Mouse (Mus musculus): Measurements from ENCODE around the gene Fmnl2. TPM values are rescaled to one million over a fixed set of nuclear protein-coding genes. Genes with fewer than 3 reads are reported as not detected.
A peak's percentile ranks its signal among the peaks of the same experiment; 100 is the strongest.

Fmnl2 gene
- polyA plus RNA-seq, 1 experiment from 2014 or later = 0.89 TPM

GRCm38 (mm10) chr2:52927381-52927780 lies 69.7 kb downstream of the Fmnl2 start:
- Histone ChIP-seq H3K4me2 (ENCODE audit: low read depth, low read length) (no peak overlapping the region), H3K27ac (ENCODE audit: low read depth) (0 out of 2 replicates have a peak overlapping the region, but pooled peaks have one; percentile 20), H3K36me3 (replicated peaks; ENCODE audit: insufficient read depth, low read length) (no peaks in the 10 kb centered on the region), H3K4me1 (ENCODE audit: insufficient read depth) (peaks cover 23% of the 10 kb centered on the region), H3K9ac (replicated peaks) (no peak overlapping the region), H3K9me3 (ENCODE audit: low read length) (no peaks in the 10 kb centered on the region), H3K27me3 (ENCODE audit: insufficient read depth, low read length) (no peaks in the 10 kb centered on the region), H3K4me3 (ENCODE audit: low read depth, low read length) (no peak overlapping the region)
- no peak for ATAC-seq
- no peak for DNase-seq
- no peak for TF ChIP-seq CTCF (IDR thresholded peaks at IDR 0.05; ENCODE audit: low read depth)
- TF ChIP-seq EP300 (IDR thresholded peaks at IDR 0.05; ENCODE audit: low read depth) = no peak
- WGBS (ENCODE audit: insufficient replicate concordance) = 37% methylated on average over 3 of the region's 3 CpGs

DNA sequence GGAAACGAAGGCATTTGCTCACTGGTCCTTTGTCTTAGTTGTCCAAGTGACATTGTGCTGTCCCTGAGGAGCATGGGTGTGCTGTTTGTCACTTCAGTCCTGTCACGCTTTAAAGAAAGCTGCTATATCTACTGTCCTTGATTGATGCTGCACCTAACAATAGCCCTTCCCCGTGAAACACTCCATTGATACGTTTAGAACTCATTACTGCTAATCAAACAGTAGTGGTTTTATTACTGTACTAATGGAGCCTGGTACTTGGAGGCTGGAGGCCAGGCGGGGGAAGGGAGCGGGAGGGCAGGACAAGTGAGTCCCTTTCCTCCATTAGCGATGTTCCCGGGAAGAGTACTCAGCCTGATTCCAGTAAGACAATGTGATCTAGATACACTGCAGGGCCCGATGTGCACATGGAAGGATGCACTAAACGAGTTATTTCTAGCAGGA lies 70.2 kb downstream of the Fmnl2 start:
- TF ChIP-seq CTCF (IDR thresholded peaks at IDR 0.05; ENCODE audit: low read depth) (no peak), EP300 (IDR thresholded peaks at IDR 0.05; ENCODE audit: low read depth) (no peak)
- Histone ChIP-seq H3K27ac (ENCODE audit: low read depth) (no peak overlapping the region), H3K9ac (replicated peaks) (no peak overlapping the region), H3K9me3 (ENCODE audit: low read length) (no peaks in the 10 kb centered on the region), H3K36me3 (replicated peaks; ENCODE audit: insufficient read depth, low read length) (no peaks in the 10 kb centered on the region), H3K27me3 (ENCODE audit: insufficient read depth, low read length) (no peaks in the 10 kb centered on the region), H3K4me1 (ENCODE audit: insufficient read depth) (peaks cover 23% of the 10 kb centered on the region), H3K4me2 (ENCODE audit: low read depth, low read length) (no peak overlapping the region), H3K4me3 (ENCODE audit: low read depth, low read length) (no peak overlapping the region)
- 59% methylated on average over 10 of the region's 10 CpGs for WGBS (ENCODE audit: insufficient replicate concordance)
- DNase-seq = no peak
- ATAC-seq = no peak

DNA sequence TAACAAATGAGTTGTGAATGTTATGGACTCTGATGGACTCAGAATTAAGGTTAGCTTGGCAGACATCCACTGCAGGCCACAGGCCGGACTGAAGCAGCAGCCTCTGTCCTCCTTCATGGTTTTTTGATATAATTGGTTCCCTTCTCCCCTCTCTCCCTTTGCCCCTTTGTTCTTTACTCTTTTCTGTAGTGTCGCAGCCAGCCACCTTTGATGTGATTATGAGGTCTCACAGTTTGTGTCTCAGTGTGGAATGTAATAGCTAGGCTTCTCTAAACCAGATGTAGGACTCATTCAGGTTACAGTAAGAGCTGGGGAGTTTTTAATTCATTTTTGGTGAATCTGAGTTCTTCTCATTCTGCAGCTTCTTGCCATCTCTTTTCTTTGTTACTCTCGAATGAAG lies 70.7 kb downstream of the Fmnl2 start:
- TF ChIP-seq CTCF (IDR thresholded peaks at IDR 0.05; ENCODE audit: low read depth) (no peak), EP300 (IDR thresholded peaks at IDR 0.05; ENCODE audit: low read depth) (no peak)
- no peaks in the 10 kb centered on the region for H3K27me3 ChIP-seq (ENCODE audit: insufficient read depth, low read length)
- peaks cover 23% of the 10 kb centered on the region for H3K4me1 ChIP-seq (ENCODE audit: insufficient read depth)
- WGBS (ENCODE audit: insufficient replicate concordance) = 69% methylated on average over 3 of the region's 3 CpGs
- H3K4me3 ChIP-seq (ENCODE audit: low read depth, low read length) = no peak overlapping the region
- no peak overlapping the region for H3K4me2 ChIP-seq (ENCODE audit: low read depth, low read length)
- ATAC-seq = no peak
- H3K9ac ChIP-seq (replicated peaks) = no peak overlapping the region
- DNase-seq = no peak
- H3K27ac ChIP-seq (ENCODE audit: low read depth) = no peak overlapping the region
- H3K36me3 ChIP-seq (replicated peaks; ENCODE audit: insufficient read depth, low read length) = no peaks in the 10 kb centered on the region
- no peaks in the 10 kb centered on the region for H3K9me3 ChIP-seq (ENCODE audit: low read length)

GRCm38 (mm10) chr2:52930106-52930868 lies 72.6 kb downstream of the Fmnl2 start:
- Histone ChIP-seq H3K4me2 (ENCODE audit: low read depth, low read length) (no peak overlapping the region), H3K36me3 (replicated peaks; ENCODE audit: insufficient read depth, low read length) (no peaks in the 10 kb centered on the region), H3K4me1 (ENCODE audit: insufficient read depth) (peaks cover 16% of the 10 kb centered on the region), H3K9me3 (ENCODE audit: low read length) (no peaks in the 10 kb centered on the region), H3K27me3 (ENCODE audit: insufficient read depth, low read length) (no peaks in the 10 kb centered on the region), H3K4me3 (ENCODE audit: low read depth, low read length) (no peak overlapping the region), H3K9ac (replicated peaks) (no peak overlapping the region), H3K27ac (ENCODE audit: low read depth) (no peak overlapping the region)
- ATAC-seq = no peak
- no peak for TF ChIP-seq EP300 (IDR thresholded peaks at IDR 0.05; ENCODE audit: low read depth)
- no peak for TF ChIP-seq CTCF (IDR thresholded peaks at IDR 0.05; ENCODE audit: low read depth)
- no peak for DNase-seq
- WGBS (ENCODE audit: insufficient replicate concordance) = 61% methylated on average over 5 of the region's 5 CpGs

DNA sequence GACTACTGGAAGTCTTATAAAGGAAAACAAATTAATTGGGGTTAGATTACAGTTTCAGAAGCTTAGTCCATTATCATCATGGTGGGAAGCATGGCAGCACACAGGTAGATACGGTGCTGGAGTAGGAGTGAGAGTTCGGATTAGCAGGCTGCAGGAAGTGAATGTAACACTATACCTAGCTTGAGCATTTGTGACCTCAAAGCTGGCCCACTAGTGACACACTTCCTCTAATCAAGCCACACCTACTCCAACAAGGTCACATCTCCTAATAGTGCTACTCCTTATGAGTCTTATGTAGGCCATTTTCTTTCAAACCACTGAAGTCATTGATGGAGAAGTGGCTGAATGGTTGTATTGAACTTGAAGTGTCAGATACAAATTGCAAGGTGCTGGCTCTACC lies 73.7 kb downstream of the Fmnl2 start:
- Histone ChIP-seq H3K9me3 (ENCODE audit: low read length) (no peaks in the 10 kb centered on the region), H3K27me3 (ENCODE audit: insufficient read depth, low read length) (no peaks in the 10 kb centered on the region), H3K4me2 (ENCODE audit: low read depth, low read length) (no peak overlapping the region), H3K4me1 (ENCODE audit: insufficient read depth) (peaks cover 8% of the 10 kb centered on the region), H3K9ac (replicated peaks) (no peak overlapping the region), H3K27ac (ENCODE audit: low read depth) (no peak overlapping the region), H3K4me3 (ENCODE audit: low read depth, low read length) (no peak overlapping the region), H3K36me3 (replicated peaks; ENCODE audit: insufficient read depth, low read length) (no peaks in the 10 kb centered on the region)
- 62% methylated on average over 2 of the region's 2 CpGs for WGBS (ENCODE audit: insufficient replicate concordance)
- no peak for ATAC-seq
- TF ChIP-seq EP300 (IDR thresholded peaks at IDR 0.05; ENCODE audit: low read depth) (no peak), CTCF (IDR thresholded peaks at IDR 0.05; ENCODE audit: low read depth) (no peak)
- no peak for DNase-seq

DNA sequence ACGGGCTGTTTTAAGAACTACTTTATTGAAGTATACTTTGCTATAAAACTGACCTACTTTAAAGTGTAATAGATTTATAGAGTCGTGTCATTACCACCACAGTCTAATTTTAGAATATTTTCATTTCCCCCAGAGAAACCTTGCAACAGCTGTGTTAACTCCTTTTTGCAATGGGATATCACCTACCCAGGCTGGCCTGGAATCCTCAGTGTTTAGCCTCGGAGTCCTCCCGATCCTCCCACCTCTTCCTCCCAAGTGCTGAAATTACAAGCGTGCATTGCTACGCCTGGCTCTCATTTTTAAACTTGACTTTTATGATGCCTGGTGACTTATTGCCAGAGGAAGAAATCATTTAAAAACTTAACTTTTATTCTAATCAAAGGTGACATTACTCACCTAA lies 78.2 kb downstream of the Fmnl2 start:
- H3K9me3 ChIP-seq (ENCODE audit: low read length) = no peaks in the 10 kb centered on the region
- no peaks in the 10 kb centered on the region for H3K27me3 ChIP-seq (ENCODE audit: insufficient read depth, low read length)
- no peak for ATAC-seq
- H3K9ac ChIP-seq (replicated peaks) = no peak overlapping the region
- H3K4me2 ChIP-seq (ENCODE audit: low read depth, low read length) = no peak overlapping the region
- no peak overlapping the region for H3K4me3 ChIP-seq (ENCODE audit: low read depth, low read length)
- H3K4me1 ChIP-seq (ENCODE audit: insufficient read depth) = no peaks in the 10 kb centered on the region
- TF ChIP-seq CTCF (IDR thresholded peaks at IDR 0.05; ENCODE audit: low read depth) (no peak), EP300 (IDR thresholded peaks at IDR 0.05; ENCODE audit: low read depth) (no peak)
- WGBS (ENCODE audit: insufficient replicate concordance) = 81% methylated on average over 6 of the region's 6 CpGs
- no peak for DNase-seq
- no peak overlapping the region for H3K27ac ChIP-seq (ENCODE audit: low read depth)
- no peaks in the 10 kb centered on the region for H3K36me3 ChIP-seq (replicated peaks; ENCODE audit: insufficient read depth, low read length)

All from liver, postnatal 0 days (tissue).